Mouse (Mus musculus): ENCODE results near the gene Ubr4.

GRCm38 (mm10) chr4:139335507-139335906, 16.9 kb upstream of the Ubr4 start:
- TF ChIP-seq CTCF (IDR thresholded peaks at IDR 0.05; ENCODE audit: low read depth): no peak
- no peak for TF ChIP-seq EP300 (IDR thresholded peaks at IDR 0.05; ENCODE audit: low read depth)
